Mouse (Mus musculus) bone marrow macrophage, adult 2 months (primary cell): ENCODE measurements around the gene Gm826. TPM values are rescaled to one million over a fixed set of nuclear protein-coding genes. Genes with fewer than 3 reads are reported as not detected.
A peak's percentile ranks its signal among the peaks of the same experiment; 100 is the strongest.

Source experiments
- H3K27ac ChIP-seq: 2 replicates; pipeline ENCODE4 v1.5.1; 2012; ENCODE audit warnings: low read depth, low read length; ENCODE audit not compliant: insufficient read depth
- H3K4me1 ChIP-seq: 2 replicates; pipeline ENCODE4 v1.6.1; 2012; ENCODE audit warnings: low read length; ENCODE audit not compliant: control insufficient read depth, insufficient read depth
- H3K4me3 ChIP-seq: 2 replicates; pipeline ENCODE4 v1.5.1; 2012; ENCODE audit warnings: mild to moderate bottlenecking, low read length, moderate library complexity; ENCODE audit not compliant: insufficient read depth
- CTCF ChIP-seq: IDR thresholded peaks from 2 replicates; pipeline ENCODE4 v1.5.1; 2012; ENCODE audit warnings: low read depth, mild to moderate bottlenecking, low read length, moderate library complexity
- POLR2A ChIP-seq: IDR thresholded peaks from 2 replicates; pipeline ENCODE4 v1.6.1; 2012; ENCODE audit warnings: mild to moderate bottlenecking, low read depth, low read length, borderline replicate concordance
- polyA plus RNA-seq: library from polyadenylated mRNA; stranded (reverse); fragments of >200 nt; gene quantifications from 2 replicates; pipeline ENCODE4 v1.2.4, GENCODE M21; 2012; ENCODE audit not compliant: missing spikeins, insufficient read depth, insufficient read length

The Gm826 gene
- polyA plus RNA-seq, 1 experiment, result not detected

- no peak for TF ChIP-seq CTCF
- no peak for TF ChIP-seq POLR2A
- peaks cover 19% of the 10 kb centered on the region for H3K4me1 ChIP-seq
These were observed 2.1 kb upstream of the Gm826 start for GRCm38 (mm10) chr2:160336053-160336452.

GRCm38 (mm10) chr2:160335043-160335442 is 1.1 kb upstream of the Gm826 start:
- Histone ChIP-seq H3K4me3 (no peak overlapping the region), H3K27ac (no peak overlapping the region), H3K4me1 (peaks cover 19% of the 10 kb centered on the region)
- TF ChIP-seq POLR2A (no peak), CTCF (no peak)

More at GRCm38 (mm10) chr2:160336053-160336452, 2.1 kb upstream of the Gm826 start:
- no peak overlapping the region for H3K27ac ChIP-seq
- peak overlapping the region; percentile 16; the same call in 1 of the 2 replicates for H3K4me3 ChIP-seq

- no peak overlapping the region for H3K4me3 ChIP-seq
- no peak for TF ChIP-seq CTCF
- TF ChIP-seq POLR2A, result no peak
- peaks cover 19% of the 10 kb centered on the region for H3K4me1 ChIP-seq
- H3K27ac ChIP-seq, result no peak overlapping the region
These were observed 1.2 kb downstream of the Gm826 start for GRCm38 (mm10) chr2:160332516-160333325.

- no peak overlapping the region for H3K4me3 ChIP-seq
- peaks cover 6% of the 10 kb centered on the region for H3K4me1 ChIP-seq
- H3K27ac ChIP-seq, result no peak overlapping the region
- no peak for TF ChIP-seq POLR2A
- no peak for TF ChIP-seq CTCF
These were observed 5.1 kb downstream of the Gm826 start for GRCm38 (mm10) chr2:160328886-160329285.

GRCm38 (mm10) chr2:160327716-160328115 is 6.2 kb downstream of the Gm826 start:
- peaks cover 9% of the 10 kb centered on the region for H3K4me1 ChIP-seq

GRCm38 (mm10) chr2:160327167-160327566 is 6.8 kb downstream of the Gm826 start:
- Histone ChIP-seq H3K4me1 (peaks cover 13% of the 10 kb centered on the region), H3K4me3 (no peak overlapping the region), H3K27ac (no peak overlapping the region)
- TF ChIP-seq CTCF, result no peak
- no peak for TF ChIP-seq POLR2A

More at GRCm38 (mm10) chr2:160327716-160328115, 6.2 kb downstream of the Gm826 start:
- H3K27ac ChIP-seq, result no peak overlapping the region
- TF ChIP-seq POLR2A (no peak), CTCF (no peak)
- no peak overlapping the region for H3K4me3 ChIP-seq

GRCm38 (mm10) chr2:160325105-160325644 is 8.8 kb downstream of the Gm826 start:
- Histone ChIP-seq H3K4me3 (no peak overlapping the region), H3K27ac (no peak overlapping the region), H3K4me1 (peaks cover 25% of the 10 kb centered on the region)
- TF ChIP-seq CTCF (no peak), POLR2A (no peak)

- no peak for TF ChIP-seq POLR2A
- TF ChIP-seq CTCF, result no peak
- Histone ChIP-seq H3K4me1 (peaks cover 32% of the 10 kb centered on the region), H3K27ac (no peak overlapping the region), H3K4me3 (no peak overlapping the region)
These were observed 12.1 kb downstream of the Gm826 start for GRCm38 (mm10) chr2:160321829-160322228.

- no peak overlapping the region for H3K4me3 ChIP-seq
- TF ChIP-seq CTCF (no peak), POLR2A (no peak)
- H3K4me1 ChIP-seq, result peaks cover 38% of the 10 kb centered on the region
- no peak overlapping the region for H3K27ac ChIP-seq
These were observed 15.7 kb downstream of the Gm826 start for GRCm38 (mm10) chr2:160318255-160318654.

GRCm38 (mm10) chr2:160313595-160314007 is 20.4 kb downstream of the Gm826 start:
- Histone ChIP-seq H3K4me3 (no peak overlapping the region), H3K27ac (no peak overlapping the region), H3K4me1 (peaks cover 16% of the 10 kb centered on the region)
- TF ChIP-seq CTCF (no peak), POLR2A (no peak)
